Mouse (Mus musculus) regulatory T cell (primary cell): ENCODE data around the gene Abcb1b.
"Not testable (repeated sequence)": the region's sequence is repeated elsewhere in the genome, so short reads cannot be mapped to it uniquely, and the experiment has no call there.

Experiments
- in situ Hi-C: fragments of 300-600 bp; cut with MboI, MseI; formaldehyde crosslinking; loops from one replicate; pipeline ENCODE4 v1.15.1; 2025; ENCODE audit warnings: high pct_unique_total_duplicates

Gene Abcb1b

GRCm38 (mm10) chr5:8797987-8798751, at the start of gene Abcb1b:
Gene Abcb1b (plus strand): TSS chr5:8798147.
- in situ Hi-C loops: no loop called here

DNA sequence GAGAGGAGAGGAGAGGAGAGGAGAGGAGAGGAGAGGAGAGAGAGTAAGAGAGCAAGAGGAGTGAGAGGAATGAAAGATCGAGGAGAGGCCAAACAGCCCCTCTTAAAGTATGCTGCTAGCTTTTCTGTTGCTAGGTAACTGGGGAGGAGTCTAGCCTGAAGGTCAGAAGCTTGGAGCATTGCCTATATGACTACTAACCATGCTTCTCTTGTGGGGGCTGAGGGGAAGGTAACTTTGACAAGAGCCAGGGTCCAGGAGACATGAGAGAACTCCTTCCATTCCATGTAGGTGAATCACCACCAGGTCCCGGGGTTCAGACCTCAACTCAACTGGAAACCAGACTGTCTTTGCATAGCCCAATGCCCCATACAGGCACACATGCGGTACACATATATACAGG, 25.1 kb upstream of the Abcb1b start:
- in situ Hi-C loops: no loop called here

GRCm38 (mm10) chr5:8778311-8778710, 19.6 kb upstream of the Abcb1b start:
- in situ Hi-C loops: no loop called here

GRCm38 (mm10) chr5:8778751-8779150, 19.2 kb upstream of the Abcb1b start:
- in situ Hi-C loops: no loop called here

GRCm38 (mm10) chr5:8792281-8792680, 5.7 kb upstream of the Abcb1b start:
- in situ Hi-C loops: no loop called here

DNA sequence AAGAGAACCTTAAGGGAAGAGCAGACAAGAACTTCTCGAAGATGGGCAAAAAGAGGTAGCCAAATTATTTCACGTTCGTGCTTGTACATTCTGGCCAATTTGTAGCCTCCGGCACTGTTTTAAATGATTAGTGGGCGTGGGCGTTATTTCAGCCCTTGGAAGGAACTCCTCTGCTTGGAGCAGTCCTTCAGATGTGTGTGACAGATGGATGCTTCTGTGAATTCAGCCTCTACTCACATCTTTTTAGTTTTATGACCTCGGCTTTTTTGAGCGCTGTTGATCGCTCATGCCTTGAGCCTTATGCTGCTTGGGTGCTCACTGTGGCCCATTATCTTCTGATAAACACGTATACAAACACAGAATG, 787 bp downstream of the Abcb1b start:
- in situ Hi-C loops: no loop called here

DNA sequence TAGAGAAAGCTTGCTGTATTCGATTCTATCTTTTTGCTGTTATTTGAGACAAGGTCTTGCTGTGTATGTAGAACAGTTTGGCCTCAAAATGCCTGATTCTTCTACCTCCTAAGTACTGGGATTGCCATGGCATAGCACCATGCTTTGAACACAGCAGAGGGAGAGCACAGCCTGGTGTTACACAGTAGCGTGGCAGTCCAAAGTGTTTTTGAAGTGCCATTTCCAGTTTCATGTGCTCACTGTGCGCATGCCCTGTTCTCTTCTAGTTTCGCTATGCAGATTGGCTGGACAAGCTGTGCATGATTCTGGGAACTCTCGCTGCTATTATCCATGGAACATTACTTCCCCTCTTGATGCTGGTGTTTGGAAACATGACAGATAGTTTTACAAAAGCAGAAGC, 7.8 kb downstream of the Abcb1b start:
- in situ Hi-C loops: no loop called here

GRCm38 (mm10) chr5:8807137-8808004, 9.4 kb downstream of the Abcb1b start:
- in situ Hi-C loops: no loop called here

- in situ Hi-C loops: no loop called here
These were observed 15.9 kb downstream of the Abcb1b start for GRCm38 (mm10) chr5:8813872-8814271.

GRCm38 (mm10) chr5:8819635-8820591, 22.0 kb downstream of the Abcb1b start:
- in situ Hi-C loops: no loop called here

GRCm38 (mm10) chr5:8820592-8821104, 22.7 kb downstream of the Abcb1b start:
- in situ Hi-C loops: not testable (repeated sequence)

GRCm38 (mm10) chr5:8838661-8839438, 40.9 kb downstream of the Abcb1b start:
- in situ Hi-C loops: no loop called here

DNA sequence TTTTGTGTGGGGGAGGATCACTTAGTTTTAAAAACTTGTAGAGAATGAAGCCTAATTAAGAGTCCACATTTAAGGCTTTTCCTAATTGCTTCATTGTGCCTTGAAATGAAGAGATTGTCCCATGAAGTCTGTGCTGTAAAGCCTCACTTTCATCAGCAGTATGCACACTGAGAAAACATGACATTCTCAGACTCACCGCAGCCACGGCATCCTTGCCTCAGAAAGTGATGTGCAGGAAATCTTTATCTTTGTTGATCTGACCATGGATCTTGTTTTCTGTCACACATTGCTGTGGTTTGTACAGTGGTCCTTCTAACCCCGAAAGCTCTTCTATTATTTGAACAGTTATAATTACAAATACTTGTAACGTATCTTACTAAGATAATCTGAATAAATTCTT, 41.7 kb downstream of the Abcb1b start:
- in situ Hi-C loops: no loop called here

GRCm38 (mm10) chr5:8840887-8841286, 42.9 kb downstream of the Abcb1b start:
- in situ Hi-C loops: no loop called here

- in situ Hi-C loops: no loop called here
These were observed 44.9 kb downstream of the Abcb1b start for GRCm38 (mm10) chr5:8842815-8843214.

GRCm38 (mm10) chr5:8848607-8849575, 50.9 kb downstream of the Abcb1b start:
- in situ Hi-C loops: not testable (repeated sequence)

- in situ Hi-C loops: no loop called here
These were observed 52.9 kb downstream of the Abcb1b start for GRCm38 (mm10) chr5:8850851-8851250.

DNA sequence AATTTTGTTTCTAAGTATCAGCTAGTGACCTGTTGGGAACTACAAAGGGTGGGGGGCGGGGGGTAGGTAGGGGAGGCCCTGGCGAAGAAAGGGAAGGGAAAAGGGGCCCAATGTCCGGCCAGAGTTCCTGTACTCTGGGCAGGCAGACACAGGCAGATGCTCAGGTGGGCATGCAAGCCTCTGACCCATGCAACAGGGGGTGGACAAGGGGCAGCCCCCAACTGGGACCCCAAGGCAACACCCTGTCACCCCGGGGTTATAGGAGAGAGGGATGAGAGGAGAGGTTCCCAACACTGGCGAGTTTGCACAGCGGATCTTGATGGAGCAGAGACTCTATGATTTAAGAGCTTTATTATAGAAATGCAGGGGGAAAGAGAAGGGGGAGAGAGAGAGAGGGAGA, 59.3 kb downstream of the Abcb1b start:
- in situ Hi-C loops: no loop called here

DNA sequence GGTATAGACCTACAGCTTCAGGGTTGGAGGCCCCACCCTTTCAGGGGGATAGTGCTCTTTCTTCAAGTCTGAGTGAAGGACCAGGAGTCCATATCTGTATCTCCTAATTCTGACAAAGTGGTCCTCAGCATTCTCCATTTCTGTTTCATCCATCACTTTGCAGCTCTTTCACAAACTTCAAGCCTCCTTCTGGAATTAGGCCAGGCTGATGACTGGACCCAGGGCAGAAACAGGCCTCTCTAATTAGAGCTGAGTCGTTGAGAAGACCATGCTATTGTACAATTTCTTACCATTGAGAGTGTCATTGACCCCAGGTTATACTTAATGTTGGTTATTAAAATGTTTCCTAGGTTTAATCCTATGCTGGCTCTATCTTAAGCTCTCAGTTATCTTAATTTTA, 63.9 kb downstream of the Abcb1b start:
- in situ Hi-C loops: no loop called here
